Mouse (Mus musculus) Muller cell, postnatal 12 days (primary cell): ENCODE data around the gene Rpl39l.
"Not testable (repeated sequence)": the region's sequence is repeated elsewhere in the genome, so short reads cannot be mapped to it uniquely, and the experiment has no call there.

ENCODE experiments used
- DNase-seq: peaks from one replicate; pipeline ENCODE4 v3.0.0-alpha.2; 2015; ENCODE audit errors: inconsistent ontology term

Rpl39l gene

GRCm38 (mm10) chr16:10170005-10170404 is at the start of gene Rpl39l:
Gene Rpl39l, plus strand, starts transcription at chr16:10170226.
- DNase-seq = no peak

- DNase-seq = no peak
Observed at GRCm38 (mm10) chr16:10127586-10127985, 42.4 kb upstream of the Rpl39l start.

GRCm38 (mm10) chr16:10129052-10129911 is 40.7 kb upstream of the Rpl39l start:
- DNase-seq = no peak

- DNase-seq = no peak
Observed at GRCm38 (mm10) chr16:10143166-10143565, 26.9 kb upstream of the Rpl39l start.

GRCm38 (mm10) chr16:10147401-10147800 is 22.6 kb upstream of the Rpl39l start:
- DNase-seq = no peak

GRCm38 (mm10) chr16:10169123-10169905 is 712 bp upstream of the Rpl39l start:
- DNase-seq = no peak

GRCm38 (mm10) chr16:10171276-10171675 is 1.2 kb downstream of the Rpl39l start:
- no peak for DNase-seq

- DNase-seq = no peak
Observed at GRCm38 (mm10) chr16:10172179-10172820, 2.3 kb downstream of the Rpl39l start.

- DNase-seq = not testable (repeated sequence)
Observed at GRCm38 (mm10) chr16:10187461-10187860, 17.4 kb downstream of the Rpl39l start.

- DNase-seq = peak; percentile 97
Observed at GRCm38 (mm10) chr16:10192679-10193506, 22.9 kb downstream of the Rpl39l start, which contains the start of gene Atf7ip2. Gene Atf7ip2, plus strand, starts transcription at chr16:10192712.

- no peak for DNase-seq
Observed at GRCm38 (mm10) chr16:10208777-10209176, 38.8 kb downstream of the Rpl39l start.

GRCm38 (mm10) chr16:10216366-10216765 is 46.3 kb downstream of the Rpl39l start:
- DNase-seq = not testable (repeated sequence)

- not testable (repeated sequence) for DNase-seq
Observed at GRCm38 (mm10) chr16:10217020-10217419, 47.0 kb downstream of the Rpl39l start.
